ENCODE assay signal across 8 mouse cellular contexts in the genomic region with DNA sequence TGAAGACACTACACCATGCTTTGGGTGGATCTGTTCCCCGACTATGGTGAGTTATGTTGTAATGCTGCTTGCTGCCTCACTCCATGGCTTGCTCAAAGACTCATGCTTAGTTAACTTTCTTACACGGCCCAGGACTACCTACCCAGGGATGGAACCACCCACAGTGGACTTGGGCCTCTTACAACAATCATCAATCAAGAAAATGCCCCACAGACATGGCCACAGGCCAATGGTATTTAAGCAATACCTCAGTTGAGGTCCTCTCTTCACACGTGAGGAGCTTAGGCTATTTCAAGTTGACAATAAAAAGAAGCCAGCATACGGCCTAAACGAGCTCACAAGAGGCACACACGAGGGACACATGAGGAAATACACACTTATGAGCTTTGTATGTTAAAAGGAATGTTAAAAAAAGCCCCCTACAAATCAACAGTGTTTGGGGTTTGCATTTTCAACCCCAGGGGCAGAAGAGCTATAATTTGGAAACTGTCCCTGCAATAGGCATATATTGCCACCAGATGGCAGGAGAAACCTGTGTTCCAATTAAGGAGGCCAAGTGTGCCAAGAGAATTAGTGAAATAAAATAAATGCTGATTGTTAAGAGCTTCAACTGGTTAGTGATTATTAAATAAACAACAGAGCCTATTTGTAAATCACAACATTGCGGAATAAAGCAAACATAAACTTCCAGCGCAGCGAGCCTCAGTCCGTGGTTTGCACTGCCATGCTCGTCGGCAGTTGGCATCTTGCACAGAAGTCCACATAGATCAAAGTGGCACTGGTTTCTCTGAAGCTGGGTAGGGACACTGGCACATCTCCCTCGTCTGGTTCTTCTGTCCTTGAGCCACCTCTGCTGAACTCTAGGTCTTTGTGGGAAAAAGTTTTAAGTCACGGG.
DNase-seq lines count a peak whose midpoint lies in the region; ATAC-seq lines count a peak whose summit lies in the region.

No protein-coding gene starts in this region.

- DNase-seq in cerebellum, adult 18-20 months, result peak; percentile 16 to 52
- DNase-seq in 3134 (ENCODE audit: extremely low read depth, insufficient read length, low spot score) (peak; percentile 15), adipocyte (ENCODE audit: low spot score) (peak; percentile 67)
- DNase-seq in kidney, postnatal 4 days, result peak; percentile 33 to 44
- peak; percentile 41 for DNase-seq in mesoderm, embryonic 11.5 days (ENCODE audit: low read depth, low spot score)
- DNase-seq in urinary bladder, postnatal 25 days (ENCODE audit: low spot score), result no peak

- no peak for ATAC-seq in cerebellum, adult (ENCODE audit: insufficient number of reproducible peaks, low FRiP score, low TSS enrichment)
- peak; percentile 78 for ATAC-seq in frontal cortex, adult (ENCODE audit: low TSS enrichment)
